25 mouse cellular contexts compared by ENCODE assay signal in genomic region chr13:29939399-29939798, GRCm38 (mm10). TPM values are rescaled to one million over a fixed set of nuclear protein-coding genes. Genes with fewer than 3 reads are reported as not detected.
DNase-seq lines count a peak whose midpoint lies in the region; ATAC-seq and TF ChIP-seq lines count a peak whose summit lies in the region.
"Had no signal": no experiment of that assay in that cellular context is flagged by ENCODE, and none has a peak within 500 bp of the region (broad histone marks: within the 10 kb centered on the region; RNA-seq: fewer than 3 reads in every experiment).

No protein-coding gene starts in this region.

- H3K4me2 ChIP-seq in kidney, embryonic 16.5 days (replicated peaks; ENCODE audit: low read depth, low read length): no peak overlapping the region
- H3K4me2 ChIP-seq in CH12.LX (ENCODE audit: insufficient read depth, low read depth, poor library complexity, severe bottlenecking): no peak overlapping the region
- H3K4me2 ChIP-seq in forebrain, embryonic 13.5 days: no peak overlapping the region
- H3K4me2 ChIP-seq: embryonic facial prominence, embryonic 13.5 days; embryonic facial prominence, embryonic 15.5 days; forebrain, embryonic 12.5 days; forebrain, embryonic 15.5 days had no signal

- DNase-seq in gastrocnemius, adult 2 months: no peak
- DNase-seq in gastrocnemius, postnatal 36 days: no peak
- no peak for DNase-seq in kidney, adult 8-10 months
- no peak for DNase-seq in CH12.LX (ENCODE audit: extremely low read depth)
- no peak for DNase-seq in MEL (ENCODE audit: low read depth, low spot score)
- DNase-seq: adrenal gland, adult 2 months; adrenal gland, postnatal 25 days; B cell, adult 2 months; cerebellum, adult 11 months; cerebellum, adult 18-20 months; cerebellum, adult 8-10 months; cerebellum, adult 9-11 months; cerebellum, postnatal 36 days; embryo, embryonic 11 days; forebrain, postnatal 0 days had no signal

- H3K36me3 ChIP-seq in kidney, embryonic 16.5 days (ENCODE audit: insufficient read depth, low read length): peaks cover 23% of the 10 kb centered on the region; the same call in 1 of the 2 replicates
- H3K36me3 ChIP-seq in CH12.LX (replicated peaks in 1 of 2; ENCODE audit: control insufficient read depth in 1 of 2, insufficient read depth in 1 of 2, low read length in 1 of 2) (peaks cover 16 to 75% of the 10 kb centered on the region in 2 experiments), MEL (ENCODE audit: control insufficient read depth in 1 of 2, insufficient read depth in 2 of 2, low read length in 2 of 2) (peaks cover 0 to 2% of the 10 kb centered on the region in 2 experiments; a peak in 2 of 4 replicates)
- H3K36me3 ChIP-seq in forebrain, embryonic 13.5 days (ENCODE audit: poor library complexity, severe bottlenecking): peaks cover 33% of the 10 kb centered on the region

- no peak overlapping the region for H3K4me3 ChIP-seq in gastrocnemius, adult 2 months
- H3K4me3 ChIP-seq in kidney, embryonic 16.5 days (ENCODE audit: low read length): no peak overlapping the region
- H3K4me3 ChIP-seq in CH12.LX (replicated peaks in 1 of 3; ENCODE audit: low read depth in 2 of 3, low read length in 2 of 3, poor library complexity in 1 of 3): no peak overlapping the region
- H3K4me3 ChIP-seq in MEL (ENCODE audit: control insufficient read depth in 1 of 2, insufficient read depth in 1 of 2, low read depth in 2 of 2, low read length in 2 of 2): no peak overlapping the region
- no peak overlapping the region for H3K4me3 ChIP-seq in forebrain, embryonic 13.5 days
- H3K4me3 ChIP-seq: embryonic facial prominence, embryonic 13.5 days; embryonic facial prominence, embryonic 15.5 days; erythroblast, embryonic 14.5 days; forebrain, embryonic 10.5 days; forebrain, embryonic 12.5 days; forebrain, embryonic 15.5 days had no signal

- dilution Hi-C loops in CH12.LX (cut with MboI; ENCODE audit: extremely low pct_ligation_motif_present, extremely low pct_unique_long_range_greater_than_20kb, low sequenced_read_pairs): no loop called here

- H3K27ac ChIP-seq in gastrocnemius, adult 2 months: 0 out of 2 replicates have a peak overlapping the region, but pooled peaks have one; percentile 35
- peak overlapping the region; percentile 20; the same call in 1 of the 2 replicates for H3K27ac ChIP-seq in kidney, embryonic 16.5 days (ENCODE audit: low read length)
- H3K27ac ChIP-seq in CH12.LX (ENCODE audit: insufficient read depth, low read depth): no peak overlapping the region
- H3K27ac ChIP-seq in MEL (ENCODE audit: control insufficient read depth, low read depth, low read length): no peak overlapping the region
- H3K27ac ChIP-seq in forebrain, embryonic 13.5 days: no peak overlapping the region
- H3K27ac ChIP-seq: embryonic facial prominence, embryonic 13.5 days; embryonic facial prominence, embryonic 15.5 days; forebrain, embryonic 10.5 days; forebrain, embryonic 12.5 days; forebrain, embryonic 15.5 days had no signal

- peaks cover 26% of the 10 kb centered on the region for H3K79me2 ChIP-seq in CH12.LX (replicated peaks; ENCODE audit: control insufficient read depth, extremely low read depth, insufficient read depth, poor library complexity, severe bottlenecking)
- peaks cover 34% of the 10 kb centered on the region for H3K79me2 ChIP-seq in MEL (ENCODE audit: control insufficient read depth, insufficient read depth, low read length, poor library complexity)

- H3K9me3 ChIP-seq in kidney, embryonic 16.5 days (ENCODE audit: low read length): peaks cover 9% of the 10 kb centered on the region
- peaks cover 2% of the 10 kb centered on the region for H3K9me3 ChIP-seq in CH12.LX (replicated peaks; ENCODE audit: low read length)
- no peaks in the 10 kb centered on the region for H3K9me3 ChIP-seq in MEL (replicated peaks; ENCODE audit: insufficient read depth, low read length)
- no peaks in the 10 kb centered on the region; the same call in 1 of the 2 replicates for H3K9me3 ChIP-seq in forebrain, embryonic 13.5 days (replicated peaks)
- H3K9me3 ChIP-seq: embryonic facial prominence, embryonic 13.5 days; embryonic facial prominence, embryonic 15.5 days; forebrain, embryonic 15.5 days; G1E had no signal

- intact Hi-C loops in gastrocnemius, adult 2 months (cut with DNase I): loop anchor here (5.0 kb wide), 1 partner anchor 33 kb away; no protein-coding TSS in a partner anchor
- intact Hi-C loops in gastrocnemius, postnatal 36 days (cut with DNase I): no loop called here

- peaks cover 13% of the 10 kb centered on the region for H3K4me1 ChIP-seq in kidney, embryonic 16.5 days (ENCODE audit: insufficient read depth, low read length)
- H3K4me1 ChIP-seq in CH12.LX (ENCODE audit: control insufficient read depth in 1 of 2, insufficient read depth in 2 of 2) (no peaks in the 10 kb centered on the region), MEL (ENCODE audit: control insufficient read depth in 1 of 2, insufficient read depth in 2 of 2, low read length in 2 of 2) (no peaks in the 10 kb centered on the region)
- no peaks in the 10 kb centered on the region for H3K4me1 ChIP-seq in forebrain, embryonic 13.5 days
- H3K4me1 ChIP-seq: forebrain, embryonic 10.5 days; forebrain, embryonic 12.5 days had no signal

- 67% methylated on average over 4 of the region's 4 CpGs for WGBS in kidney, embryonic 16.5 days
- WGBS in forebrain, embryonic 13.5 days: 86% methylated on average over 4 of the region's 4 CpGs

- no peak overlapping the region for H3K9ac ChIP-seq in kidney, embryonic 16.5 days (replicated peaks; ENCODE audit: low read length)
- H3K9ac ChIP-seq in CH12.LX (ENCODE audit: insufficient read depth, low read depth): no peak overlapping the region
- no peak overlapping the region for H3K9ac ChIP-seq in MEL (ENCODE audit: control insufficient read depth, low read depth, low read length, poor library complexity, severe bottlenecking)
- no peak overlapping the region for H3K9ac ChIP-seq in forebrain, embryonic 13.5 days
- H3K9ac ChIP-seq: embryonic facial prominence, embryonic 13.5 days; embryonic facial prominence, embryonic 15.5 days; forebrain, embryonic 12.5 days; forebrain, embryonic 15.5 days; forebrain, postnatal 0 days had no signal

- TF ChIP-seq EP300 in CH12.LX (IDR thresholded peaks at IDR 0.05; ENCODE audit: low read length) (no peak), MEL (IDR thresholded peaks at IDR 0.05; ENCODE audit: low read depth in 1 of 2, low read length in 2 of 2) (no peak)

- ATAC-seq in kidney, embryonic 16.5 days (ENCODE audit: low FRiP score, low TSS enrichment): no peak
- ATAC-seq in forebrain, embryonic 13.5 days: no peak
- ATAC-seq: CD4-positive, CD25-positive, alpha-beta regulatory T cell, adult 4 months; forebrain, embryonic 15.5 days; forebrain, postnatal 0 days had no signal

- in situ Hi-C loops in CH12.LX (cut with MboI; ENCODE audit: low pct_ligation_motif_present, low pct_unique_long_range_greater_than_20kb, low sequenced_read_pairs): no loop called here

- H3K27me3 ChIP-seq in kidney, embryonic 16.5 days (ENCODE audit: insufficient read depth, low read length): no peaks in the 10 kb centered on the region
- H3K27me3 ChIP-seq in CH12.LX (replicated peaks) (no peaks in the 10 kb centered on the region), MEL (ENCODE audit: control insufficient read depth in 1 of 2, insufficient read depth in 2 of 2, low read length in 2 of 2) (no peaks in the 10 kb centered on the region)
- H3K27me3 ChIP-seq in forebrain, embryonic 13.5 days: no peaks in the 10 kb centered on the region
- H3K27me3 ChIP-seq: embryonic facial prominence, embryonic 13.5 days; embryonic facial prominence, embryonic 15.5 days; forebrain, embryonic 12.5 days; forebrain, embryonic 15.5 days had no signal

- TF ChIP-seq CTCF in gastrocnemius, adult 2 months (IDR thresholded peaks at IDR 0.05): no peak
- TF ChIP-seq CTCF in CH12.LX (conservative IDR thresholded peaks at IDR 0.05 in 1 of 2, IDR thresholded peaks at IDR 0.05 in 1 of 2; ENCODE audit: low read depth in 2 of 2, low read length in 2 of 2): no peak
- no peak for TF ChIP-seq CTCF in MEL (IDR thresholded peaks at IDR 0.05 in 2 of 3, conservative IDR thresholded peaks at IDR 0.05 in 1 of 3; ENCODE audit: control insufficient read depth in 1 of 3, insufficient read depth in 1 of 3, low read depth in 2 of 3, low read length in 3 of 3, poor library complexity in 1 of 3, severe bottlenecking in 1 of 3)

- TF ChIP-seq RAD21 in CH12.LX (IDR thresholded peaks at IDR 0.05; ENCODE audit: low read depth, low read length) (no peak), MEL (IDR thresholded peaks at IDR 0.05; ENCODE audit: low read depth, low read length) (no peak)

- TF ChIP-seq POLR2A in CH12.LX (IDR thresholded peaks at IDR 0.05; ENCODE audit: low read depth, low read length): no peak
- TF ChIP-seq POLR2A in MEL (IDR thresholded peaks at IDR 0.05; ENCODE audit: control insufficient read depth in 1 of 2, insufficient read depth in 1 of 2, low read depth in 1 of 2, low read length in 2 of 2, poor library complexity in 1 of 2): no peak

TF ChIP-seq in CH12.LX, 34 proteins besides CTCF, POLR2A, EP300 and RAD21:
- TF ChIP-seq MAFK (IDR thresholded peaks at IDR 0.05; ENCODE audit: insufficient replicate concordance, low read length) (peak; percentile 84), BHLHE40 (IDR thresholded peaks at IDR 0.05; ENCODE audit: low read depth, low read length) (no peak)

TF ChIP-seq in MEL, 35 proteins besides CTCF, POLR2A, EP300 and RAD21:
- TF ChIP-seq MAFK (IDR thresholded peaks at IDR 0.05; ENCODE audit: borderline replicate concordance, low read depth, low read length) (peak; percentile 52; the same call in 1 of the 2 replicates), HCFC1 (IDR thresholded peaks at IDR 0.05; ENCODE audit: low read depth, low read length) (no peak)
TF ChIP-seq in MEL: peak in this region for 1.

RNA-seq across cellular contexts. Expression of gene E2f3, which starts 46.5 kb away (rescaled TPM):
- total RNA-seq in gastrocnemius, adult 2 months (2021): 10 to 100 TPM in 1 of 2 experiments, 1 to 10 TPM in 1; 9.6 to 10.8 TPM
- 1 to 10 TPM; 8.5 to 9.7 TPM for total RNA-seq in gastrocnemius, postnatal 36 days (2021)
- 14.6 and 15.8 TPM in 2 replicates for polyA plus RNA-seq in kidney, embryonic 16.5 days (2015; fragmentation: Nextera tagmentation; extraction: Ambion mirVana)
- total RNA-seq in CH12.LX (2012; rRNA removed) (7.6 and 9.4 TPM in 2 replicates), CH12.LX (2014; rRNA removed) (12.9 and 13.2 TPM in 2 replicates), MEL (2012; rRNA removed) (12.4 and 12.8 TPM in 2 replicates)
- polyA plus RNA-seq in CH12.LX (2012; ENCODE audit: insufficient read length, low read depth) (18.2 and 20.7 TPM in 2 replicates), MEL (2012; ENCODE audit: insufficient read depth in 1 of 2, insufficient read length in 2 of 2, low read depth in 1 of 2, low replicate concordance in 2 of 2, missing spikeins in 1 of 2) (10 to 100 TPM in 1 of 2 experiments, not detected in 1; 20.0 TPM)
- polyA plus RNA-seq in forebrain, embryonic 13.5 days (2015; fragmentation: Nextera tagmentation; extraction: Ambion mirVana): 11.5 and 12.4 TPM in 2 replicates

Comparison
In these comparisons a context has a peak if more than half of its experiments do, and no peak if none do; other contexts are left out.
1. H3K27ac ChIP-seq: peak in gastrocnemius, adult 2 months (single experiment) and kidney, embryonic 16.5 days (single experiment); none in CH12.LX (single experiment), MEL (single experiment) and forebrain, embryonic 13.5 days (single experiment).